Mouse (Mus musculus) mature B cell (primary cell): Measurements from ENCODE around the gene Tctex1d2.

Experiments
- in situ Hi-C: fragments of 300-500 bp; cut with MboI; formaldehyde crosslinking; loops from 2 replicates; pipeline ENCODE4 v1.14.3; 2019

The Tctex1d2 gene

GRCm38 (mm10) chr16:32468488-32468887, 49.0 kb downstream of the Tctex1d2 start:
- in situ Hi-C loops = no loop called here

GRCm38 (mm10) chr16:32469404-32470105, 50.1 kb downstream of the Tctex1d2 start:
- in situ Hi-C loops = no loop called here

- in situ Hi-C loops = no loop called here
These were observed 52.9 kb downstream of the Tctex1d2 start for GRCm38 (mm10) chr16:32472276-32473015.

GRCm38 (mm10) chr16:32477315-32477714, 57.8 kb downstream of the Tctex1d2 start:
- in situ Hi-C loops = no loop called here
